Mouse (Mus musculus) testis, adult 2 months (tissue): ENCODE measurements around the gene Rrbp1. TPM values are rescaled to one million over a fixed set of nuclear protein-coding genes. Genes with fewer than 3 reads are reported as not detected.
A peak's percentile ranks its signal among the peaks of the same experiment; 100 is the strongest.

ENCODE experiments used
- H3K27ac ChIP-seq: fragments of 200-500 bp; 2 replicates; pipeline ENCODE4 v1.5.1; 2012; ENCODE audit warnings: low read depth, low read length; ENCODE audit not compliant: control insufficient read depth, insufficient read depth
- H3K27me3 ChIP-seq: fragments of 200-500 bp; 2 replicates; pipeline ENCODE4 v1.6.1; 2012; ENCODE audit warnings: mild to moderate bottlenecking, low read length, moderate library complexity; ENCODE audit not compliant: control insufficient read depth, insufficient read depth
- H3K36me3 ChIP-seq: fragments of 200-500 bp; 2 replicates; pipeline ENCODE4 v1.6.1; 2012; ENCODE audit warnings: mild to moderate bottlenecking, low read length; ENCODE audit not compliant: control insufficient read depth, insufficient read depth
- H3K4me1 ChIP-seq: fragments of 200-500 bp; 2 replicates; pipeline ENCODE4 v1.6.1; 2012; ENCODE audit warnings: low read length; ENCODE audit not compliant: control insufficient read depth, insufficient read depth
- H3K4me3 ChIP-seq: fragments of 200-500 bp; 2 replicates; pipeline ENCODE4 v1.5.1; 2012; ENCODE audit warnings: low read depth, mild to moderate bottlenecking, low read length, moderate library complexity, mixed read lengths; ENCODE audit not compliant: control insufficient read depth
- CTCF ChIP-seq: fragments of 200-500 bp; IDR thresholded peaks from 2 replicates; pipeline ENCODE4 v1.5.1; 2012; ENCODE audit warnings: low read depth, mild to moderate bottlenecking, inconsistent platforms, low read length, moderate library complexity; ENCODE audit not compliant: control insufficient read depth, insufficient read depth, insufficient replicate concordance
- POLR2A ChIP-seq: fragments of 200-500 bp; IDR thresholded peaks from 2 replicates; pipeline ENCODE4 v1.6.1; 2012; ENCODE audit warnings: low read depth, mild to moderate bottlenecking, inconsistent platforms, low read length, moderate library complexity; ENCODE audit not compliant: control insufficient read depth
- polyA plus RNA-seq: library from polyadenylated mRNA; depleted of rRNA; stranded (reverse); fragments of >200 nt; gene quantifications from 2 replicates; pipeline ENCODE4 v1.2.3, GENCODE M21; 2012

Gene Rrbp1
- polyA plus RNA-seq, 1 experiment = 107 TPM

DNA sequence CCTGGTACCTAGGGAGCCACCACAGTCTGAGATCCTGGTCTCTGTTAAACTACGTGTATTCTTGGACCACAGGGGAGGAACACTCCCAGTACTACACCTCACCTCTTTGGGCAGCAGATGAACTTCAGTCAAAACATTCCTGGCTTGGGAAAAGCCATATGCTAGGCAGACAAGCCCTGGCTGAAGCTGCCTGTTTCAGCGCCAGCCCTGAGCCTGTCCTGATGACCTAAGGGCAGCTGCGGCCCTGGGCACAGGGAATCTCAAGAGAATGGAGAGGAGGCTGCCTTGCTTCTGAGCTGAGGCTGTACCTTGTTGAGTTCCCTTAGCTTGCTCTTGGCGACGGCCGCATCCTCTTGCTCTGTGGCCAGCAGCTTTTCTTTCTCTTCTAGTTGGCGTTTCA lies 37.9 kb downstream of the Rrbp1 start:
- H3K4me3 ChIP-seq = no peak overlapping the region
- no peaks in the 10 kb centered on the region for H3K4me1 ChIP-seq
- H3K36me3 ChIP-seq = peaks cover 2% of the 10 kb centered on the region
- H3K27me3 ChIP-seq = no peaks in the 10 kb centered on the region
- no peak overlapping the region for H3K27ac ChIP-seq
- TF ChIP-seq POLR2A = no peak
- no peak for TF ChIP-seq CTCF

DNA sequence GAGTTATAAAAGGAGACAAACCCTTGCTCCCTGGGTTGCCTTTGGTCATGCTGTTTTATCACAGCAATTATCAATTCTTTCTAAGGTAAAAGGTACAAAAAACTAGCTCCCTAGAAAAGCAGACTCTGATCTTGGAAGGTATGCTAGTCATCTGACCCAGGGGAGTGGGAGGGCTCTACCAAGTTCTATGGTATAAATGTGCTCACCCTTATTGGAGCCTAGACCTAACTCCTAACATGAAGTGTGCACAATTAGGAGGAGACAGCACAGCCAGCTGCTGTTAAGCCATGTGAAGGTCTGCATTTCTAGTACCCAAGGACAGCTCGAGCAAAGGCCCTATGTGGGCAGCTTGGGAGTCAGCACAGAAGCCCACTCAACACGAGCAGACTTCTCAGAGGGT lies 39.2 kb downstream of the Rrbp1 start:
- H3K27me3 ChIP-seq = no peaks in the 10 kb centered on the region
- no peaks in the 10 kb centered on the region for H3K4me1 ChIP-seq
- no peak overlapping the region for H3K27ac ChIP-seq
- H3K4me3 ChIP-seq = no peak overlapping the region
- no peak for TF ChIP-seq POLR2A
- no peak for TF ChIP-seq CTCF
- H3K36me3 ChIP-seq = peaks cover 2% of the 10 kb centered on the region

DNA sequence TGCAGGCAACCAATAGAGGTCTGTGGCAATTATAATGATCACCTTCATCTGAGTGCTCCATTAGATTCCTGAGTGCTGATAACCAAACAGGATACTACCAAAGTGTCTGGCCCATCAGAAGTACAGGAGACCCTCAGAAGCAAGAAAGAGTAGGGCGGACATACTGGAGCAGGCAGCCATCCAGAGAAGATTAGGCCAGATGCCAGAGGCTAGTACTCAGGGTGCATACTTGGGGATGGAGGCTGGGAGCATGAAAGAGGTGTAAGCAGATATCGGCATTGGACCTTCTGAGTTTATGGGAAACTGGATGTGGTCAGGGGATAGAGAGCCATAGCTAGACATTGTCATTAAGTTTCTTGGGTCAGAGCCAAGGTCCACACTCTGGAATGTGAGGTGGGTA lies 40.2 kb downstream of the Rrbp1 start:
- H3K36me3 ChIP-seq = peaks cover 2% of the 10 kb centered on the region

DNA sequence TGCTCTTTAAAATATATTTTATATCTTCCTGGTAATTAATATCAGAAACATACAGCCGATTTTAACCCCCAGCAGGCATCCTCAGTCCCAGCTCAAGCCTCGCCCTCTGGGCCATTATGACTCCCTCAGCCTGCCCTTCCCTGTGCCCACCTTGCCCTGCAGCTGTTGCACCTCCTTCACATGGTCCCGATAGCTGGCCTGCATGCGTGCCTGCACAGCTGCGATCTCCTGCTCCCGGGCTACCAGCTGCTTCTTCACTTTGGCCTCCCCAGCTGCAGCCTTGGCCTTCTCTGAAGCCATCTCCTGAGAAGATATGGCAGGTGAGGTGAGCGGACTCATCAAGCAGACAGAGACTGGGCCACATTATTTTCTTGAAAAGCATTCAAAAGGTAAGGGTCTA lies 41.8 kb downstream of the Rrbp1 start:
- Histone ChIP-seq H3K27ac (no peak overlapping the region; the same call in 1 of the 2 replicates), H3K4me3 (no peak overlapping the region), H3K36me3 (peaks cover 2% of the 10 kb centered on the region), H3K4me1 (no peaks in the 10 kb centered on the region), H3K27me3 (no peaks in the 10 kb centered on the region)
- TF ChIP-seq CTCF (no peak), POLR2A (no peak)

More for the DNA sequence above, 40.2 kb downstream of the Rrbp1 start:
- H3K4me3 ChIP-seq = no peak overlapping the region
- no peak overlapping the region for H3K27ac ChIP-seq
- H3K27me3 ChIP-seq = no peaks in the 10 kb centered on the region
- TF ChIP-seq CTCF = no peak
- no peak for TF ChIP-seq POLR2A
- H3K4me1 ChIP-seq = no peaks in the 10 kb centered on the region

DNA sequence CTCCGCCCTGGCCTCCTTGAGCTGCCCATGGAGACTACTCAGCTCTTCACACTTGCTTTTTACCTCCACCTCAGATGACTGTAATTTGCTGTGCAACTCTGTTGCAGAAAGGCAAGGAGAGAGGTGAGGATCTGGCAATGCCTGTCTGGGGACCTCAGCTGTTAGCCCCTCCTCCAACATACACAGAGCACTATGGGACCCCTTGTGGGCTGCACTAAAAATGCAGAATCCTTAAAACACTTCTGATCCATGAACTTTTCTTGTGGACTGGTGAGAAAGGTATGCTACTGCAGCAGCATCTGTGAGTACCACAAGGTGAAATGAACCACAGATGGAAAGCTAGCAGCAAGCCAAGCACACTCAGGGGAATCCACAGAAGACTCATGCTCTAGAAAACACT lies 47.7 kb downstream of the Rrbp1 start:
- Histone ChIP-seq H3K36me3 (peaks cover 3% of the 10 kb centered on the region), H3K4me3 (peak overlapping the region; percentile 48), H3K27ac (no peak overlapping the region), H3K27me3 (no peaks in the 10 kb centered on the region), H3K4me1 (no peaks in the 10 kb centered on the region)
- no peak for TF ChIP-seq CTCF
- no peak for TF ChIP-seq POLR2A

DNA sequence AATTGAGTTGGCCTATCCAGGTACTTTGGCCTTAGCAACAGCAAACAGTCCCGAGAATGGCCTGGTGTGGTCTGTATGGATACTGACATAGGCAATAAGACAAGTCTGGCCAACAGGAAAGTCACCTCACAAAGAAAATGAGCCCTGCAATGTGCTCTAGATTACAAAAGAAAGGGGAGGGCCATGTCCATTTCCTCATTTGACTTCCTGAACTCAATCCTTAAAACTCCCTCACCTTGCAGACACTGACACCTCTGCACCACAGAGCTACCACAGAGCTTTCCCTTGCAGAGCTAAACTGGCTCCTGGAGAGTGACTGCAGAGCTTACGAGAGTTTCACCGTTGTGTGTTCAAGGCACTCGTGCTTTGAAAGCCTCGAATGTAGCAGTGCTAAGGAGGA lies 48.9 kb downstream of the Rrbp1 start:
- no peak overlapping the region for H3K4me3 ChIP-seq
- TF ChIP-seq CTCF (no peak), POLR2A (no peak)
- H3K4me1 ChIP-seq = no peaks in the 10 kb centered on the region
- H3K27me3 ChIP-seq = no peaks in the 10 kb centered on the region
- H3K36me3 ChIP-seq = peaks cover 3% of the 10 kb centered on the region
- H3K27ac ChIP-seq = no peak overlapping the region

DNA sequence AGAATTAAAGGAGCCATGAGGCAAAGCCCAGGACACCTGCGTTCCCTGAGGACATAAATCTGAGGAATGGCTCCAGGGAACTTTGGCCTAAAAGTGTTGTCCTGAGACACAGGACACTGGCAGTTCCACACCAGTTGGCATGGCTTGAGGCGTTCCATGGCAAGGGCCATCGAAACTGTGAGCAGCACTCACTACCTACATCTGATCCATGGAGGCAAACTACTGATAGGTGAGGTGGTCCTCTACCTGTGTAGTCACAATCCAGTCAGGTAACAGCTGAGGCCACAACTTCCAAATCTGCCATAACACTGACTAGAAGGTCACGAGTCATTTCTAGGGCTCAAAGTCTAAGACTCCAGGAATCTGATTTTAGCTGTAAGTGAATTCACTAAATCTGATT lies 55.3 kb downstream of the Rrbp1 start:
- TF ChIP-seq POLR2A (no peak), CTCF (no peak)
- Histone ChIP-seq H3K27ac (no peak overlapping the region), H3K36me3 (peaks cover 5% of the 10 kb centered on the region), H3K27me3 (no peaks in the 10 kb centered on the region), H3K4me1 (no peaks in the 10 kb centered on the region), H3K4me3 (no peak overlapping the region)

DNA sequence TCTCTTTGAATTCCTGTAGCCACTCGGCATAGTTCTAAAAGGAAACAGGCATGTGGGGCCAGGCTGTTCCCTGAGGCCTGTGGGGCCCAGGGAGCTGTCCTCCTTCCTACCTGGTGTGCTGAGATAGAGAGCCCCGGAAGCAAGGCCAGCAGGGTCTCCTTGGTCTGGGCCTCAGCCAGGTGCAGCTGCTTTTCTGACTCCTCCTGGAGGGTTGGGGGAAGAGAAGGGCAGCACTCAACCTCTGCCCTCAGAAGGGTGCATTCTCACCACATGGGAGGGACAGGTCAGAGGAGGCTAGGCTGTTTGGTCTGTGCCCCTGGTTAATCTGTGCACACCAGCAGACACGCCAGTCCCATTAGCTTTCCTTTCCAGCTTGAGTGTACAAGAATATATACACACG lies 56.1 kb downstream of the Rrbp1 start:
- TF ChIP-seq POLR2A (no peak), CTCF (no peak)
- H3K36me3 ChIP-seq = peaks cover 5% of the 10 kb centered on the region
- H3K4me1 ChIP-seq = no peaks in the 10 kb centered on the region
- H3K27me3 ChIP-seq = no peaks in the 10 kb centered on the region
- H3K4me3 ChIP-seq = no peak overlapping the region
- H3K27ac ChIP-seq = no peak overlapping the region
